Comparison of ENCODE assay signal across 25 mouse cellular contexts in the genomic region with DNA sequence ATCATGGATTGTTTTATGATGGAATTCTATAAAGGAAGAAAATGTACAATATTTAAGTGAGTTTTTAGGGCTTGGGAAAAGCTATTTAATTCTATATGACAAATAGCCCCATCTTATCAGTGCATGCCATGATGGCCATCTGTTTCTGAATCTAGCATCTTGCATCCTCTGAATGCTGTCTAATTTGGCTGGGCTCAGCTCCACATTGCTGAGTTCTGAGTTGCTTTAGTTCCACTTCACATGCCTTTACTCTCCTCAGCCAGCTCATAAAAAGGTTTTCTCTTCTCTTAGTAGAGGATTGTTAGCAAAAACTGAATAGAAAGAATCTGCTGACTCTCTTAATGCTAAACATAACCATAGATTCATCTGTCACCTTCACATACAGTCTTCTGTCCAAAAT.
"Had no signal": no experiment of that assay in that cellular context is flagged by ENCODE, and none has a peak within 500 bp of the region (broad histone marks: within the 10 kb centered on the region; RNA-seq: fewer than 3 reads in every experiment).

No protein-coding gene starts in this region.

- H3K4me1 ChIP-seq: heart, embryonic 13.5 days; heart, embryonic 15.5 days; hindbrain, embryonic 13.5 days; hindbrain, embryonic 15.5 days; kidney, embryonic 15.5 days; limb, embryonic 13.5 days; limb, embryonic 15.5 days had no signal

- H3K36me3 ChIP-seq: heart, embryonic 13.5 days; heart, embryonic 15.5 days; hindbrain, embryonic 13.5 days; hindbrain, embryonic 15.5 days; kidney, embryonic 15.5 days; limb, embryonic 13.5 days; limb, embryonic 15.5 days had no signal

- H3K9me3 ChIP-seq: heart, embryonic 13.5 days; heart, embryonic 15.5 days; hindbrain, embryonic 13.5 days; hindbrain, embryonic 15.5 days; kidney, embryonic 15.5 days; limb, embryonic 13.5 days; limb, embryonic 15.5 days had no signal

- H3K27ac ChIP-seq: heart, adult 2 months; heart, embryonic 13.5 days; heart, embryonic 15.5 days; hindbrain, embryonic 13.5 days; hindbrain, embryonic 15.5 days; hindbrain, postnatal 0 days; kidney, embryonic 15.5 days; kidney, postnatal 0 days; limb, embryonic 13.5 days; limb, embryonic 15.5 days had no signal

- H3K27me3 ChIP-seq: heart, embryonic 13.5 days; heart, embryonic 15.5 days; hindbrain, embryonic 13.5 days; hindbrain, embryonic 15.5 days; kidney, embryonic 15.5 days; limb, embryonic 13.5 days; limb, embryonic 15.5 days had no signal

- H3K9ac ChIP-seq: heart, embryonic 13.5 days; heart, embryonic 15.5 days; hindbrain, embryonic 13.5 days; hindbrain, embryonic 15.5 days; kidney, embryonic 15.5 days; limb, embryonic 13.5 days; limb, embryonic 15.5 days had no signal

- DNase-seq: gastrocnemius, postnatal 14 days; gastrocnemius, postnatal 36 days; heart, adult 11 months; heart, adult 2 months; heart, postnatal 14 days; heart, postnatal 36 days; kidney, adult 11 months; kidney, adult 2 months; kidney, adult 9 months; kidney, postnatal 14 days; kidney, postnatal 36 days; layer of hippocampus, adult 9-11 months; layer of hippocampus, postnatal 36 days; left cerebral cortex, postnatal 4 days had no signal

- H3K4me2 ChIP-seq: heart, embryonic 11.5 days; heart, embryonic 13.5 days; heart, embryonic 15.5 days; hindbrain, embryonic 13.5 days; hindbrain, embryonic 15.5 days; kidney, embryonic 15.5 days; limb, embryonic 13.5 days; limb, embryonic 15.5 days had no signal

- ATAC-seq: hindbrain, postnatal 0 days; intestine, embryonic 16.5 days had no signal

- H3K4me3 ChIP-seq: heart, adult 2 months; heart, embryonic 13.5 days; heart, embryonic 15.5 days; hindbrain, embryonic 13.5 days; hindbrain, embryonic 15.5 days; kidney, embryonic 15.5 days; limb, embryonic 13.5 days; limb, embryonic 15.5 days had no signal
